Mouse (Mus musculus) thymus, postnatal 4 days (tissue): ENCODE data around the gene Elovl7.
A peak's percentile ranks its signal among the peaks of the same experiment; 100 is the strongest.

ENCODE experiments used
- DNase-seq: peaks from one replicate; pipeline ENCODE4 v3.0.0; 2021

Gene Elovl7

DNA sequence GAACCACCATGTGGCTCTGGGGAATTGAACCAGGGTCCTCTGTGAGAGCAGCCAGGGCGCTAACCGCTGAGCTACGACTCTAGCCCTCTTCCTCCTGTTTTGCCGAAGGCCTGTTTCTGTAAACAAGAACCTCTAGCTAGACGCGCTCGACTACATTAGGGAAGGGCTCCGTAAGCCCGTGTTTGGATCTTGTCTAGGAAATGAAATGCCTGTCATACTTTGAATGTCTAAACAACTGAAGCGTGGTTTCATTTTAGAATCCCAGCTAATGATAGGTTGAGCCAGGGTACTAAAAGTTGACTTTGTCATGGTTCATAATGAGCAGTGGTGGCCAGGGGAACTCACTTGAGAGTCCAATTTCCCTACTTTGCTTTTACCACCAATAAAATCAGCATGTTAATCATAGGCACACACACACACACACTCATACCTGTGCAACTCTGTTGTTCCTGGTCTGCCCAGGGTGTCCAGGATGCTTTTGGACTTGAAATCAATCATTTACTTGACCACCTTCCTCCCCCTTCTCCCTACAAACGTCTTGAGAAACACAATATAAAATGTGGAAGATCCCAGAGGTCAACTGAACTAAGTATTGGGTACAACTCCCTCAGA is 31.0 kb downstream of the Elovl7 start:
- no peak for DNase-seq

DNA sequence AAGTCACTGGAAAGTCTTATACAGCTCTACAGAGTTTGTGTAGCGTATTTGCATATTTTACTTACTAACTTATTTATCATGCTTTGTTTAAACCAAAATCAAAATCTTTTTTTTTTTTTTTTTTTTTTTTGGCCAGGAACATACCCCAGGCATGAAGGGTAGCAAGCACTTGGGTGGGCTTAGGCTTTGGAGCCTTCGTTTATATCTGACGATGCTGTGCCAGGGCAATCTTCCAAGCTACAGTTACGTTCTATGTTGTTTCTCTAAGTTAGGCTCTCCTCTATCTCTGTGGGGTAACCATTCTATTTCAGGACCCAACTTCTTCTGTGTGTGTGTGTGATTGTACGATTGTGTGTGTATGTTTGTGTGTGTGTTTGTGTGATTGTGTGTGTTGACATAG is 36.9 kb downstream of the Elovl7 start:
- no peak for DNase-seq

DNA sequence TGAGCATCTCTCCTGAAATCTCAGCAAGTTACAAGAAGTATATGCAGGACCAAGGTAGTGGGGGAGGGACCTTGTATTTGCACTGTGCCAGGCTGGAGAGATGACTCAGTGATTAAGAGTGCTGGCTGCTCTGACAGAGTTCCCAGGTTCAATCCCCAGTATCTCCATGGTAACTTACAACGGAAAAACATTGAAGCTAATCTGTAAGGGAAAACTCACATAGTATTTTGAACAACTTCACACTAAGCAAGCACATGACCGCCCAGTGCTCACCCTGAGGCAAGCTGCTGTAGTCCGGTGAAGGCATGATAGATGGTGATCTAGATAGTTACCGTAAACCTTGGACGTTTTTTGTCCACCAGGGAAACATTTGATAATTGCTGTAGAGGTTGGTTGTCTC is 39.8 kb downstream of the Elovl7 start:
- DNase-seq: no peak

DNA sequence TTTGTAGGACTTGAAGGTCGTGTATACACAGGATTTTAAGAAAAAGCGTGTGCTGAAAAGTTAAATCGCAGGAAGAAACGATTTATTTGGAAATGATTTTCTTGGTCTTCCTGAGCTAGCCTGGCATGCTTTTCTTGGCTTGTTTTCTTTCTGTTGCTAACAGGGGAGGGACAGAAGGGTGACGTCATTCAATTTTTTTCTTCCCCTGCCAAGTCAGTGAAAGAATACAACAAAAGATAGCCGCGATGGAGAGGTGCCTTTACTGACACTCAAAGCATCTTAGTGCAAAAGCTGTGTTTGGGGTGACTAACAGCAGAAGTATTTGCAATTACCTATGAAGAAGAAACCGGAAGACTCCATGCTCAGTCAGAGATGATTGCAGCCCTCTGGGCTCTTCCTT is 48.8 kb downstream of the Elovl7 start:
- DNase-seq: no peak

DNA sequence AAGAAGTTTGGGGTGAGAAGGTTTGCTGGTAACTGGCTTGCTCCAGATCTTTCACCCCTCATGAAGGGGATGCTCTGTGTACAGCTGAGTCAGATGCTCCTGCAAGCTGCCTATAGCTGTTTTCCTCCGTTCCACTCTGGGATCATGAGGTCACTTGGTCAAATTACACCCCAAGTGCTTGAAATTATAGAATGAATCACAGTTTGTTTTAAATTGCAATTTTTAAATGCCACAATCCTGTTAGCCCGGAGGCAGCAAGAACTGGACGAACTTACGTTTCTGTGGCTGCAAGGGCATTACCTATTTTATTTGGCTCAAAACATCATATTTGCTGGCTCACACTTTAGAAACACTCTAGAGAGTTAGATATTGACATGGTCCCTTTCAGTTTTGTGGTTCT is 51.2 kb downstream of the Elovl7 start:
- DNase-seq: no peak

DNA sequence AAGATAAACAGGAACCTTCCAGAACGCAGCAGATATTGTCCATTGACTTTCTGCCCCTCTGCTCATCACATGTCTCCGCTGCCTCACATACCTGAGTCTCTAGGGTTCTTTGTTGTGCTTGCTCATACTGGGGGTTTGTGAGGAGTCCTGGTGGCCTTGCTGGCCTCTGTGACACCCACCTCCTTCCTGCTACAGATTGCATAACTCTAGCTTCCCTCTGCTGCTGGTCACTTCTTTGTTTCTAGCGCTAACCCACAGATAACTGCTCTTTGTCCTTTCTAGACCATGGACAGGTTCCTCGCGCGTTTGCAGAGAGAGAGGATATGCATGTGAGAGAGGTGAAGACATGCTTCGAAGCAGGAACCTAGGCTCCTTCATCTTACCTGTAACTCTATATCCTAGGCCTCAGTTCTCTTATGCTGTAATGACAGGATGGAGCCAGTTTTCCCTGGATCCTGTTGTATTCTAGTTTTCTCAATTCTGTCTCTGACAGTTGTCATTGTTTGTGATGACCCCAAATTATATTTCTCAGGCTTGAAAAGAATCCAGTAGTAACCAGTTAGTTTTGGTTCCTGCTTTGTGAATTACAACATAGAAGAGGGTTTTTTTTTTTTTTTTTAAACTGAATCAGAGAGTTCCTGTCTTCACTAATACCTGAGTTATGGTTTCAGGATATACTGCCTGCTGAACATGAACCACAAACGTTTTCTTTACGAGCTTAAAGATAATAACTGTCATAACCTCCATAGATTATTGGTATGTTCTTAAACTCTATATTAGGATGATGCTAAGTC is 53.8 kb downstream of the Elovl7 start:
- DNase-seq: no peak

DNA sequence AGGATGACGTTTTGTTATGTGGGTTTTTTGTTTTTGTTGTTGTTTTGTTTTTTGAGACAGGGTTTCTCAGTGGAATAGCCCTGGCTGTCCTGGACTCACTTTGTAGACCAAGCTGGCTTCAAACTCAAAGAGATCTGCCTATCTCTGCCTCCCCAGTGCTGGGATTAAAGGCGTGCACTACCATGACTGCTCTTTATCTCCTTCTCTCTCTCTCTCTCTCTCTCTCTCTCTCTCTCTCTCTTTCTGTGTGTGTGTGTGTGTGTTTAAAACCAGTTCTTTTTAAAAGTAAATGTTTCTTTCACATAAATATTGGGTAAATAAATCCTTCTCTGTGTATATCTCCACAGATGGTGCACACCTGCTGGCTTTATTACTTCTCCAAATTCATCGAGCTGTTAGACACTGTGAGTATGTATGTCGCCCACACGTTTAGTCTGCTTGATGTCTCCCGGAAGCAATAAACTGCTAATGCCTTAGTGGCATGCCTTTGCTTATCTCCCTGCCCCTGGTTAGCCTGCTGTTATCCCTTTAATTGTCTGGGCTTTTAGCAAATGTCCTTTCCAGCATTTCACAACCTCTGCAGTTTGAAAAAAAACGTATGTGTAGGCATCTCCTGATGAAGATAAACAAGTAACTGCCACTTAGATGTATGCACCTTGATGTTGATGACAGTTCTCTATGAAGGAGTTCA is 57.4 kb downstream of the Elovl7 start:
- DNase-seq: no peak

DNA sequence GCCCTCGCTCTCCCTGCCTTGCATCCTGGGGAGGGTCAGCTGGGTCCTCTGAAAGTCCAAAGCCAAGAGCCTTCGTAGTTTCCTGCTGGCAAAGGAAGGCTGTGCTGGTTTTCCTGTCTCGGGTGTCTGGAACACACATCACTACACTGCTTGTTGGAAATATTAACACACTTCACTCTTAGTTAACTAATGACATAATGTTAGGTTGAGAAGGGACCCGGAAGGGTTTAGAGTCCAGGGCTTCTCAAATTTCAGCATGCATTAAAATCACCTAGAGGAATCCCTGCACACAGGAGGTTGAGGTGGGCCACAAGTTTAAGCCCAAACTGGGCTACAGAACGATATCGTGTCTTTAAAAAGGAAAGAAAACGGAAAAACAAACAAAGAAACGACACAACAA is 58.1 kb downstream of the Elovl7 start:
- DNase-seq: no peak

DNA sequence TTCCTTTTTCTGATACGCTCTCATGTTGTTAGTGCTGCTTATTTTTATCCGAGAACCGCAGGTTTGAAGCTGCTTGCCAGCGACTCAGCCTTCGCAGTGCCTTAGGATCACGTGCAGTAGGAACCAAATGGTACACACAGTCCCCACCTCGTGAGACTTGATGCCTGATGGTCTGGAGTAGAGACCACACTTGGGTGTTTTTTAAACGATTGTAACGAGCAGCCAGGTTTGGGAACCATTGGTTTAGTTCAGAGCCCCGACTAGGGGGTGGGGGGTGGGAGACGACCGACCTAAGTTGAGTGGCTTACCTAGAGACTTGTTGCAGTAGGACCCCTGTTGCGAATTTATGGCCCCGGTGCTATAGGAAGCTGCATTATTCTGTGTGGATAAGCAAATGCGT is 58.8 kb downstream of the Elovl7 start:
- no peak for DNase-seq

DNA sequence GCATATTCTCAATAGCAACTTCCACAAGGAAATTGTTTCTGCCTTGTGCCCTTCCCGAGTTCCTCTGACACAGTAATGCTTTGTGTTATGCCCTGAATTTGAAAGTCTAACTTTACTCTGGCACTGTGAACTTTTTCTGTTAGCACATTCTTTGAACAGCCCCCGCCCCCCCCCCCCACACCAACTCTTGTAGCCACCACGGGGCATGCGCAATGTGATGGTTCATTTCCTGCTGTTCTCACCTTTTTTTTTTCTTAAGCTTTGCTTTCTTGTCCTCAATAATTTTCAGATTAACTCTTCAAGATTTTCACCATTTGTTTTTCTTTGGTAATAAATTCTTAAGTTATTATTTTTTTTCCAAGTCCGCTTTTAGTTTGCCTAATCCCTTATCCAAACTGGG is 59.3 kb downstream of the Elovl7 start:
- DNase-seq: peak; percentile 14

DNA sequence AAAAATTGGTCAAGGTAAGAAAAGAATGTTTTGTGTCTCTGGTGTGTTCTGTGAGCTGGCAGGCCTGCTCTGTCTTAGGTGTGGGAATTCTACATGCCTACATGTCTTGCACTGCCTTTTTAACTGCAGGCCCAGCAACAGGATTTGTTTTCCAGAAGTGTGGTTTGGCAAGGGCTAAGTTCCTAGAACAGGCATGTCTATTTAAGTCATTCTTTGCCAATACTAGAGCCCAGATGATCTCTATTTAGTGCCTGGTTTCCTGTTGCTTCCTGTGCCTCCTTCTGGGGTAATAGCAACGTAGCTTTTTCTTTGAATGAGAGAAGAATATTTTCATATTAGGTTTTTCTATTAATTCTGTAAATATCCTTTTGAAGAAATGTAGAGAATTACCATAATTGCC is 62.4 kb downstream of the Elovl7 start:
- DNase-seq: no peak

DNA sequence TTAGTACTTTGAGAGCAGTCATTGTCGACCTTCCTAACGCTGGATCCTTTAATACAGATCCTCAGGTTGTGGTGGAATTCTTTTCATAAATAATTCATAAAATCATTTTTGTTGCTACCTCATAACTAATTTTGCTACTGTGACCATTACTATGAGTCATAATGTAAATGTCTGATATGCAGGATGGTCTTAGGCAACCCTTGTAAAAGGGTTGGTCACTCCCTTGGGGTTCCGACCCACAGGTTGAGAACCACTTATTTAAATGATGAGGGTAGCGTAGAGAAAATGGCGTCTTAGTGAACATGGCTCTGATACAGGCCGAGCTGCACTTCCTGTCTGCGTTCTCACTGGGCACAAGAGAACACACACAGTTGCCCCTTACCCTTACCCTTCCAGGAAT is 63.1 kb downstream of the Elovl7 start:
- no peak for DNase-seq

DNA sequence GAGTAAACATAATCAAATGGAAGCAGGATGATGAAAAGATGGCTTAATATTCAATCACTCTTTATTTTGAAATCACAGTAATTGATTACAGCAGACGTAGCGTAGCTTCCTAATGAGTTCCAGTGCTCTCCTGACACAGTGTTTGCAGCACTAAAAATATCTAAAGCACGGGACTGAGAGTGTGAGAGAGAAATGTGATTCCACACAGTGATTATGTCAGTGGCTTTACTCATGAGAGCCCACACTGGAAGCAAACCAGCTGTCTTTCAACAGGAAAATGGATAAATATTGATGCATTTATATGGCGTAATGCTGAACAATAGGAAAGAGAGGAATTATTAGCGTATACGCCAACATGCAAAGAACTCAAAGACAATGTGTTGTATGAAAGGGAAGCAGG is 64.4 kb downstream of the Elovl7 start:
- no peak for DNase-seq

DNA sequence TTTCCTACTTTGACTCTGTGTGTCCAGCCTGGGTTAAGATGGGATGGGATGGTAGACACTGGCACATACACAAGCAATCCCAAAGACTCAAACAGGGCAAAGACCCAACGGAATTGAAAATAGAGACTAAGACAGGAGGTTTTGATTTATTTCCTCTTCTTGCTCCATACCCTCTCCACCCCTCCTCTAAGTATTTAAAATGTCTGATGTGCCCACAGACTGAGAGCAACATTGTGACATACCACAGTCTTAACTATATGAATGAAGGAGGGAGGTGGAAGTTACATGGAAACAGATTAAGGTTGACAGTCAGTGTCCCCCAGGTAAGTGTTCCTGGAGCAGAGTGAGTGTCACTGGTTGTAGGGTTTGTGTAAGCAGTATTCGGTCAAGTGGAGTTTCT is 70.1 kb downstream of the Elovl7 start:
- DNase-seq: no peak

DNA sequence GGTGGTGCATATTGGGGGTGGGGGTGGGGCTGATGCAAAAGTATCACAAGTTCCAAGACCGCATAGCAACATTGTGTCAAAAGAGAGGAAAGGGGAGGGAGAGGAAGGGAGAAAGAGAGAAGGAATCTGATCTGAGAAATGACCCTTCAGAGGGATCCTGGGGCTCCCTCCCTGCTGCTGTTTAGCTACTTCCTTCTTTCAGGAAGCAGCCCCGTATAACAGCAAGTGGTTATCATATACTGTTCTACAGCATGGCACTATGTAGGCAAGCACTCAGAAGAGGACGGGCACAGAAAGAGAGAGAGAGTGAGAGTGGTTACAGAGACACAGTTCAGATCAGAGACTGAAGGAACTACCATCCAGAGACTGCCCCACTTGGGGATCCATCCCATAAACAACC is 73.7 kb downstream of the Elovl7 start:
- DNase-seq: no peak

DNA sequence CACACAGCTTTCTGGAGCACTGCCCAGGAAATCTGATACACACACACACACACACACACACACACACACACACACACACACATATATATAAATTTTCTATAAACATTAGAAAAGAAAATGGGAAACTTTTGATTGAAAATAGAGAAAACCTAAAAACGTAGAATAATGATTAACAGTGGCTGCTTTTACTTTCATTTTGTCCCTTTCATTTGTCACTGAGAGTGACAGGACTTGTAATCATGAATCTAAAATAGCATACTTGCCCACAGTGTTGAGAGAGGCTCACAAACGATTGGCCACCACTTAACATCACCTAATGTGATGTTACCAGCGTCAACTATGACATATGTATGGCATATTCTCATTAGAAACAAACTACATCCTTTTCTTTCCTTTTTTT is 75.2 kb downstream of the Elovl7 start:
- DNase-seq: no peak

DNA sequence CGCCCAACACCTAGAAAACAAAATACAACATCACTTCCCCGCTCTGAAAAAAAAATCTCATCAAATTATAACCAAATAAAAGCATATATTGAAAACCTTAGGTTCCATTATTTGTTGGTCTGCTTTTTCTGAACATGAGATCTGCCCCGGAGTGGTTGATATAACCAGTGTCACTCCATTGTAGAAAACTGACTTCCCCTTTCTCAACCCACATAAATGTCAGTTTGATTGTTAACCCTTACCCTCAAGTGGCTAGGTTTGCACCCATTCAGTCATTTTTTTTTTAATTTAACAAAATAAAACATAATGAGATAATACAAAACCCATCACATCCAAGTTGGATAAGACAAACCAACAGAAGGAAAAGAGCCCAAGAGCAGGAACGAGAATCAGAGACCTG is 76.1 kb downstream of the Elovl7 start:
- DNase-seq: no peak

DNA sequence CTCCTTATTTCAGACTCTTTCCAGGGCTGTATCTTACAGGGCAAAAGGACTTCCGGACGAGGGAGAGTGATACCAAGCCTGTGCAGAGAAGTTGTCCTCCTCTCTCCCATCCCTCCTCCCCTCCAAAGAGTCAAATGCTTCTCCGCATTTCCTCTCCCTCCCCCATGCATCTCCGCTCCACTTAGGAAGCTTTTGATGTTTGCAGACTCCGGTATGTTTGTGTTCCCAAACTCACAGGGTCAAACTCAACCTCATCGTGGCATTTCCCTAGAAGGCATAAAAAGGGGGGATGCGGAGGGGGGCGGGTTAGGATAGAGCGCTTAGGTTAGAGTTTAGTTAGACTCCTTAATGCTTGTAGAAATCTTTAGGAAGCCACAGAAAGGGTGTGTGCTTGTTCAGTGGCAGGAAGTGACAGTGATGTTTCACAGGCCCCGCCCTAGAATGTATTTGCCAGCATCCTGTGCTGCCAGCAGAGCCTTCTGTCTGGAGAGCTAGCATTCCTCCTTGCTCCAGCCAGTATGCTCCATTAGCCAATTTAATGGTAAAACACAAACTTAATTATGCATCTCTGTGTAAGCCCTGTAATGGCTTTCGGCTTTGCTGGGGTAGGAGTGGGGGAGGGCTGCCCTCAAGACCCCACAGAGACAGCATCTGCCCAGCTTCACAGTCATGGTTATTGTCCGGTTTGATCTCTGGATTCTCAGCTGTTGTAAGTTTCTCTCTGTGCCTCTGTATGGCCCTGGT is 83.3 kb downstream of the Elovl7 start:
- DNase-seq: peak; percentile 69

DNA sequence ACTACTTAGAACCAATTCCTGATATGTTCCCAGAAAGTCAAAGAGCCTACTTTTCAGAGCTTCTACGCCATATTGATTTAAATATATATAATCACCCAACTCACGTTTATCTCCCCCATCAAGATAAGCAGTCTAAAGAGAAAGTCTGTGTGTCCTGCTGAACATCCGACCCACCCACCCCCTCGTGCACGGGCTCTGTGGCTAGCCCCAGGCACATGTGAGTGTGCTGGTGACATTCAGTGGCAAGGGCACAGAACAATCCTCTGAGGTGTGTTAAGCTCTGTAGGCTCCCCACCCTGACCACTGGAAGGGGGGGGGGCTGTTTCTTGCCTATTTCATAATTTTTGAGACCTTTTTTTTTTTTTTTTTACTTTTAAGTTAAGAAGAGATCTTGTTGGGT is 84.0 kb downstream of the Elovl7 start:
- no peak for DNase-seq

DNA sequence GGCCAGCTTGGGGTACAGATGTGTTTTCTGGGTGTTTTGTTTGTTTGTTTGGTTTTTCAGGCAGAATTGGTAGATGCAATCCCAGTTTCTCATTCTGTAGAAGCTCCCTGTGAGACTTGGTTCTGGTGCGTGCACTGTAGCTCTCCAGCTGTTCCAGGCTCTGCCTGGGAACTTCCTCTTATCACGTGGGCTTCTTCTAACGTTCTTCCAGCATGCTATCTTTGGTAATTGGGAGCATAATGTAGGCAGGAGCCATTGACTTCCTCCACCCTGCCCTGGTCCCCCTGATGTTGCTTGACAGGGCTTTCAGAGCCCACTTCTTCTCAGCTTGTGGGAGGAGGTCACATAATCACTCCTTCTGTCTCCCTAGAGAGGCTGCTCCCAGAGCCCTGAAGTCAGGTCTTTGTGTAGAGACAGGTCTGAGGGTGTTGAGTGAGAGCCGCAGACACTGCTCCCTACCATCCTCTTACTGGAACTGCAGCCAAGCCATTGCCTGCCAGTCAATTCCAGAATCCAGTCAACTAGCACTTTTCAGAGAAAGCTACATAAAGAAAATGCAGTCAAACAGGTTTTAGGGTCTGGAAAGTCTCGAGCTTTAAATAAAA is 86.2 kb downstream of the Elovl7 start:
- DNase-seq: no peak

DNA sequence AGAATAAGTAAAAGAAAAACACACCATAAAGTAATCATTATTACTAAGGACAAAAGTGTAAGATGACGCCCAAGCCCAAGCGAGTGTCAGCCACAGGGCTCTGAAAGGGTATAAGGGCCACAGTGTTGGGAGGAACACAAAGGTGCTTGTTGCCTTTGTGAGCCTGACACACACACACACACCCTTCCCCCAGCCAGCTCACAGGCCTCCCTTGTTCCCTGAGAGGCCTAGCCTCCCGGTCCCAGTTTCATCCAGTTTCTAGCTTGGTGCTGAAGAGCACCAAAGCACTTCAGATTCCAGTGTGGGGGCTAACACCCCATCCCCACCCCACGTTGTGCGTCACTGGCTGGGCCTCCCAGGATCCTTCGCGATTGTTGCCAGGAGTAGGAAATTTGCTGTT is 87.2 kb downstream of the Elovl7 start:
- no peak for DNase-seq

DNA sequence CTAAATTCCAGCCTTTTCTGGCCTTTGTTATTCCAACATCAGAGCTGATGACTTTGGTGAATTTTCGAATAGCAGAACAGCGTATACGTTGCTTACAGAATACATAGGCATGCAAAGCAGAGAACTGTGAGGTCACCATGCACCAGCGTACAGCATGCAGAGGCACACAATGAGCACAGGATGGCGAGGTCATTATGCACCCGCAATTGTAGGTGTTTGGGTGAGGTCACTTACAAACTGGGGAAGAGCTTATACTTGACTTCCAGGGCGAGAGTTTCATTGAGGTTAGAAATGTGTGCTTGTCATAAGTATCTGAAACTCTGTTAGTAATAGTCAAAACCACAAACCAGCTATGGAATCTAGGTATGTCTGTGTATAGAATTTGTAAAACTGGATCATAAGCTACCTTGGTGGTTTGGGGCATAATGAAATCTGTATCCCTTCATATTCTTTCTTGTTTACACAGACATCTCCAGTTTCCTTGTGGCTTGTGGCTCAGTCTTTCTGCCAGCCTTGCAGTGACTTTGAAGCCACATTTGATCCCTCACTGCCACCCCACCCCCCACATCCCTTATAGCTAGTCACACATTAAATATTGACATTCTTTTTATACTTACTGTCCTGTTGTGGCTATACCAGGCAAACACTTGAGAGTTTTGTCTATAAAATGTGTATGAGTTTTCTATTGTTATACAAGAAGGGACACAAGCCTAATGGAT is 88.9 kb downstream of the Elovl7 start:
- DNase-seq: peak; percentile 37

DNA sequence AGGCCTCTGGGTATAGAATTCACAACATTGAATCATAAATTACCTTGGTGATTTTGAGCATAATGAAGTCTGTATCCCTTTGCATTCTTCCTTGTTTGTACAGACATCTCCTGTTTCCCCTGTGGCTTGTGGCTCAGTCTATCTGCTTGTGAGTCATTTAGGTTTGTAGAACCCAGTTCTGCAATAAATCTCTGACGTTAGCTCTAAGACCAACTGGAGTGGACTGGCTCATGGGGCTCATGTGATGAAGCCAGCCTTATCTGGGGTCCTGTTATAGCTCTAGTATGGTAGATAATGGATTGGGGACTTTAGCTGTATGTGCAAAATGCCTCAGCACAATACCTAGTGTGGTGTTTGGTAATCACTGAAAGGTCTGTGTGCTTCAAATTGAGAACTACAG is 89.6 kb downstream of the Elovl7 start:
- no peak for DNase-seq
